Mouse (Mus musculus): ENCODE measurements around the gene Slc16a2. TPM values are rescaled to one million over a fixed set of nuclear protein-coding genes. Genes with fewer than 3 reads are reported as not detected.

Slc16a2 gene
- polyA plus RNA-seq, 1 experiment, result 8.3 TPM

- no peak overlapping the region for H3K4me3 ChIP-seq (ENCODE audit: control insufficient read depth, insufficient read depth, low read length)
- no peak overlapping the region for H3K27ac ChIP-seq (ENCODE audit: control insufficient read depth, insufficient read depth, low read length)
- TF ChIP-seq POLR2A (IDR thresholded peaks at IDR 0.05; ENCODE audit: control insufficient read depth, extremely low read depth, insufficient read depth, low read length, poor library complexity) (no peak), CTCF (IDR thresholded peaks at IDR 0.05; ENCODE audit: borderline replicate concordance, control insufficient read depth, extremely low read depth, insufficient read depth, low read length, poor library complexity) (no peak)
- WGBS, result 77% methylated on average over 1 of the region's 1 CpGs
- no peaks in the 10 kb centered on the region for H3K36me3 ChIP-seq (ENCODE audit: control insufficient read depth, insufficient read depth, low read length)
- H3K4me1 ChIP-seq (replicated peaks; ENCODE audit: control insufficient read depth, insufficient read depth, low read length), result peaks cover 4% of the 10 kb centered on the region; the same call in 1 of the 2 replicates
- no peak for DNase-seq
- H3K27me3 ChIP-seq (ENCODE audit: control insufficient read depth, insufficient read depth, low read length), result no peaks in the 10 kb centered on the region
These were observed 169.7 kb downstream of the Slc16a2 start for GRCm38 (mm10) chrX:103652048-103652447.

Other genes with a start within 250 kb of the Slc16a2 start
- gene Zcchc13, start 191.4 kb downstream of the Slc16a2 start, polyA plus RNA-seq (2012; rRNA removed), result 0.12 TPM in 1 of 2 replicates, not detected in the other
- gene Rlim, start 159.3 kb upstream of the Slc16a2 start, polyA plus RNA-seq (2012; rRNA removed), result 6.4 and 6.6 TPM in 2 replicates